Mouse (Mus musculus): ENCODE results near the gene Dnajc3. TPM values are rescaled to one million over a fixed set of nuclear protein-coding genes. Genes with fewer than 3 reads are reported as not detected.

Gene Dnajc3
- total RNA-seq, 1 experiment, result 21.8 TPM

DNA sequence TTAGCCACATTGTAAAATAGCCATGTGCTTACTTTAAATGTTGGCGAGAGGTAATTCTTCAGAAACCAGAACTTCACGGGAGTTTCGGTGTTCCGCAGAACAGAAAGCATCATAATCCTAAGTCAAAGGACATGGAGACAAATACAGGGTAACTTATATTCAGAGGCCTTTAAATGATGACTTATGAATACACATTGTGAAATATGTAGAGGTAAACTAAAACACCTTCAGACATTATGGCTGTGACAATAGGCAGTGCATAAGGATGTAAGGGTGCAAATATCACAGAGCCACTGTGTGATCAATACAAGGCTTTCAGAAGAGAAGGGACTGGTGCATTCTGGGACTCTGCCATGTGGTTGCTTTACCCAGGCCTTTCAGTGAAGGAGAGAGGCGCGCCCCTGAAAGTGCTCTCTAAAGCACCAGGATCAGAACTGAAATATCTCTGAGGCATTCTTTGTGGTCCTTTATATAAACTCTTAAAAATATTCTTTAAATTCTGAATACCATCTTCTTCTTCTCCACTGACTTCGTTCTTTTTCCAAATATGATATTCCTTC, 70.3 kb downstream of the Dnajc3 start:
- Histone ChIP-seq H3K9ac (ENCODE audit: insufficient read depth, low read depth, low read length, poor library complexity, severe bottlenecking) (no peak overlapping the region), H3K4me1 (ENCODE audit: control insufficient read depth in 2 of 2, insufficient read depth in 2 of 2, low read length in 2 of 2, poor library complexity in 1 of 2) (peaks cover 3 to 8% of the 10 kb centered on the region in 2 experiments; a peak in 2 of 4 replicates), H3K36me3 (ENCODE audit: control insufficient read depth, insufficient read depth, low read length, poor library complexity, severe bottlenecking) (no peaks in the 10 kb centered on the region), H3K27ac (ENCODE audit: insufficient read depth, low read depth, low read length, poor library complexity, severe bottlenecking) (no peak overlapping the region), H3K4me3 (ENCODE audit: insufficient read depth in 1 of 2, low read depth in 1 of 2, low read length in 2 of 2, poor library complexity in 1 of 2, severe bottlenecking in 1 of 2) (peak overlapping the region in 1 of 2 experiments; percentile 69; a peak in 2 of 4 replicates), H3K9me3 (ENCODE audit: control insufficient read depth, insufficient read depth, low read depth, low read length) (no peaks in the 10 kb centered on the region)
- TF ChIP-seq ZNF384 (IDR thresholded peaks at IDR 0.05; ENCODE audit: low read depth, low read length) (no peak), MAFK (IDR thresholded peaks at IDR 0.05; ENCODE audit: insufficient read depth, low read depth, low read length) (no peak), CHD2 (IDR thresholded peaks at IDR 0.05; ENCODE audit: low read depth, low read length) (no peak), HCFC1 (IDR thresholded peaks at IDR 0.05; ENCODE audit: borderline replicate concordance, insufficient read depth, low read length) (no peak), ZC3H11A (IDR thresholded peaks at IDR 0.05; ENCODE audit: borderline replicate concordance, low read depth, low read length) (no peak)
- in situ Hi-C loops (cut with MboI; ENCODE audit: low sequenced_read_pairs in 2 of 2, unreplicated experiment in 2 of 2), result no loop called here
- no peak for DNase-seq (ENCODE audit: low read depth, low spot score)

DNA sequence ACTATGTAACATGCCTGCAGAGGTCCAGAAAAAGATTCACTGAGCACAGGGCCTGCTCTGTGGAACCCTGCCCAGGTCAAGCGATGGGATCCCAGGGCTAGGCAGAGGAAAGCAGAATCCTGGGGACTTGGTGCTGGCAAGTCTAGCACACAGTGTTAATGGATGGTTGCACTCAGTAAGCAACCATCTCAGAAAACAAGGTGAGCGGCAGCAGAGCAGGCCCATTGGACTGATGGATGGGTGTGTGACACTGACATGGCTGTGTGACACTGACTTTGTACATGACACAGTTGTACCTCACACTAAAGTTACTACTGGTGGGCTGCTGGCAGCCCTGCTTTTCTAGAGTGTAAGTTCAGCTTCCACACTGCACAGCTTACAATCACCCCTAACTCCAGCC, 71.8 kb downstream of the Dnajc3 start:
- TF ChIP-seq CHD2 (IDR thresholded peaks at IDR 0.05; ENCODE audit: low read depth, low read length) (no peak), ZC3H11A (IDR thresholded peaks at IDR 0.05; ENCODE audit: borderline replicate concordance, low read depth, low read length) (no peak), MAFK (IDR thresholded peaks at IDR 0.05; ENCODE audit: insufficient read depth, low read depth, low read length) (no peak), HCFC1 (IDR thresholded peaks at IDR 0.05; ENCODE audit: borderline replicate concordance, insufficient read depth, low read length) (no peak), ZNF384 (IDR thresholded peaks at IDR 0.05; ENCODE audit: low read depth, low read length) (no peak)
- in situ Hi-C loops (cut with MboI; ENCODE audit: low sequenced_read_pairs in 2 of 2, unreplicated experiment in 2 of 2), result no loop called here
- no peak overlapping the region for H3K4me3 ChIP-seq (ENCODE audit: insufficient read depth in 1 of 2, low read depth in 1 of 2, low read length in 2 of 2, poor library complexity in 1 of 2, severe bottlenecking in 1 of 2)
- H3K4me1 ChIP-seq (ENCODE audit: control insufficient read depth in 2 of 2, insufficient read depth in 2 of 2, low read length in 2 of 2, poor library complexity in 1 of 2), result peaks cover 3 to 8% of the 10 kb centered on the region in 2 experiments; a peak in 2 of 4 replicates
- no peak overlapping the region for H3K27ac ChIP-seq (ENCODE audit: insufficient read depth, low read depth, low read length, poor library complexity, severe bottlenecking)
- no peaks in the 10 kb centered on the region for H3K9me3 ChIP-seq (ENCODE audit: control insufficient read depth, insufficient read depth, low read depth, low read length)
- DNase-seq (ENCODE audit: low read depth, low spot score), result no peak
- H3K9ac ChIP-seq (ENCODE audit: insufficient read depth, low read depth, low read length, poor library complexity, severe bottlenecking), result no peak overlapping the region
- H3K36me3 ChIP-seq (ENCODE audit: control insufficient read depth, insufficient read depth, low read length, poor library complexity, severe bottlenecking), result no peaks in the 10 kb centered on the region

DNA sequence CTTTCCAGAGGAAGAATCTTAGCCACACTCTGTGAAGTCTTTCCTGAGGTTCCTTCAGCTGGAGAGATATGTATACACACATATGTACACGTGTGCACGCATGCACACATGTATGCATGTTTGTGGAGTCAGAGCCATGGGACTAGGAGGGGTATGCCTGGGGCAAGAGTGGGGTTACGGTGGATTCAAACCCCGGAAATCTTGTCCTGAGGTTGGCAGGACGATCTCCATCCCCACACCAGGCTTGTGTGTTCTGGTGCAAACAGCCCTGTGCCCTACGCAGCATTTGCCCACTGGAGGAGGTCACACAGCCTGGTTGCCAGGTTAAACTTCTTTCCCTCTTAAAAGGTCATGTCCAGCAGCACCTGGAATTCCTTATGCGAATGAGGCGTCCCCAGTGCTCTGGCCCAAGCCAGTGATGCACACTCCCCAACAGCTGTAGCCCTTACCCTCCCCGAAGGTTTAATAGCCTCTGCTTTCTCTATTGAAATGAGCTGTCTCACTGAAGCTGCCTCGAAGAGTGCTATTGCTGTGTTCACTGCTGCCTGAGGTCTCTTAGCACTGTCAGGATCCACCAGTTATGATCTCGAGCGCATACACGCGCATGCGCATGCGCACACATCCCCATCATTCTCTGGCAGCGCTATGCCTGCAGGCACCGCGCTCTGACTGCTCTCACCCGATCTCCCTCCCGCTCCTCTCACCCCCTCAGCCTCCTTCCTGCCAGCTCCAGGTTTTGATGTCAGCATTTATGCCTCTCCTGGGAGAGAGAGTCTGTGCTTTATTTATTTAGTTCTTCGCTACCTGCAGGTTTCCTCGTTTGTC, 75.0 kb downstream of the Dnajc3 start:
- H3K4me3 ChIP-seq (ENCODE audit: insufficient read depth in 1 of 2, low read depth in 1 of 2, low read length in 2 of 2, poor library complexity in 1 of 2, severe bottlenecking in 1 of 2), result no peak overlapping the region
- H3K36me3 ChIP-seq (ENCODE audit: control insufficient read depth, insufficient read depth, low read length, poor library complexity, severe bottlenecking), result no peaks in the 10 kb centered on the region
- TF ChIP-seq CHD2 (IDR thresholded peaks at IDR 0.05; ENCODE audit: low read depth, low read length) (no peak), HCFC1 (IDR thresholded peaks at IDR 0.05; ENCODE audit: borderline replicate concordance, insufficient read depth, low read length) (no peak), ZC3H11A (IDR thresholded peaks at IDR 0.05; ENCODE audit: borderline replicate concordance, low read depth, low read length) (no peak), MAFK (IDR thresholded peaks at IDR 0.05; ENCODE audit: insufficient read depth, low read depth, low read length) (no peak), ZNF384 (IDR thresholded peaks at IDR 0.05; ENCODE audit: low read depth, low read length) (no peak)
- no peak overlapping the region for H3K27ac ChIP-seq (ENCODE audit: insufficient read depth, low read depth, low read length, poor library complexity, severe bottlenecking)
- DNase-seq (ENCODE audit: low read depth, low spot score), result no peak
- in situ Hi-C loops (cut with MboI; ENCODE audit: low sequenced_read_pairs in 2 of 2, unreplicated experiment in 2 of 2), result no loop called here
- no peaks in the 10 kb centered on the region for H3K9me3 ChIP-seq (ENCODE audit: control insufficient read depth, insufficient read depth, low read depth, low read length)
- peaks cover 2 to 4% of the 10 kb centered on the region in 2 experiments; a peak in 2 of 4 replicates for H3K4me1 ChIP-seq (ENCODE audit: control insufficient read depth in 2 of 2, insufficient read depth in 2 of 2, low read length in 2 of 2, poor library complexity in 1 of 2)
- H3K9ac ChIP-seq (ENCODE audit: insufficient read depth, low read depth, low read length, poor library complexity, severe bottlenecking), result no peak overlapping the region

DNA sequence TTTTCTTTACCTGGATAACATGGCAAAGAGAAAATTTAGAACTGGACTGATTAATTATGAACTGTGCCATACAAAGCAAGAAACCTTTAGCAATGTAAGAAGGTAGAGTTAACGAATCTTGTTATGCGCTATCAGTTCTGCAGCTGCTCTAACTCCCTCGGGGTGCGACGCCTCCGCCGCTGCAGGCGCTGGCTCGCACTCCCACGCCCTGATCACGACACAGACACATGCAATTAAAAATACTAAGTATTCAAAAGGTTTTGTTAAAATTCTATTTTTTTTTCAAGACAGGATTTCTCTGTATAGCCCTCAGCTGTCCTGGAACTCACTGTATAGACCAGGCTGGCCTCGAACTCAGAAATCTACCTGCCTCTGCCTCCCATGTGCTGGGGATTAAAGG, 75.8 kb downstream of the Dnajc3 start:
- Histone ChIP-seq H3K4me3 (ENCODE audit: insufficient read depth in 1 of 2, low read depth in 1 of 2, low read length in 2 of 2, poor library complexity in 1 of 2, severe bottlenecking in 1 of 2) (no peak overlapping the region), H3K27ac (ENCODE audit: insufficient read depth, low read depth, low read length, poor library complexity, severe bottlenecking) (no peak overlapping the region), H3K9ac (ENCODE audit: insufficient read depth, low read depth, low read length, poor library complexity, severe bottlenecking) (no peak overlapping the region), H3K4me1 (ENCODE audit: control insufficient read depth in 2 of 2, insufficient read depth in 2 of 2, low read length in 2 of 2, poor library complexity in 1 of 2) (peaks cover 0 to 2% of the 10 kb centered on the region in 2 experiments; a peak in 1 of 4 replicates), H3K9me3 (ENCODE audit: control insufficient read depth, insufficient read depth, low read depth, low read length) (no peaks in the 10 kb centered on the region), H3K36me3 (ENCODE audit: control insufficient read depth, insufficient read depth, low read length, poor library complexity, severe bottlenecking) (no peaks in the 10 kb centered on the region)
- no peak for DNase-seq (ENCODE audit: low read depth, low spot score)
- in situ Hi-C loops (cut with MboI; ENCODE audit: low sequenced_read_pairs in 2 of 2, unreplicated experiment in 2 of 2), result no loop called here
- no peak for TF ChIP-seq HCFC1 (IDR thresholded peaks at IDR 0.05; ENCODE audit: borderline replicate concordance, insufficient read depth, low read length)
- TF ChIP-seq ZNF384 (IDR thresholded peaks at IDR 0.05; ENCODE audit: low read depth, low read length), result no peak
- TF ChIP-seq MAFK (IDR thresholded peaks at IDR 0.05; ENCODE audit: insufficient read depth, low read depth, low read length), result no peak
- TF ChIP-seq ZC3H11A (IDR thresholded peaks at IDR 0.05; ENCODE audit: borderline replicate concordance, low read depth, low read length), result no peak
- TF ChIP-seq CHD2 (IDR thresholded peaks at IDR 0.05; ENCODE audit: low read depth, low read length), result no peak
